In genomic region chr17:83920225-83920624, GRCm38 (mm10) we compare ENCODE assay signal across 28 mouse cellular contexts.
DNase-seq lines count a peak whose midpoint lies in the region; ATAC-seq and TF ChIP-seq lines count a peak whose summit lies in the region.
"Had no signal": no experiment of that assay in that cellular context is flagged by ENCODE, and none has a peak within 500 bp of the region (broad histone marks: within the 10 kb centered on the region; RNA-seq: fewer than 3 reads in every experiment).

No protein-coding gene starts in this region.

- H3K36me3 ChIP-seq in heart, embryonic 10.5 days = no peaks in the 10 kb centered on the region
- H3K36me3 ChIP-seq in heart, embryonic 12.5 days = no peaks in the 10 kb centered on the region
- no peaks in the 10 kb centered on the region for H3K36me3 ChIP-seq in embryonic facial prominence, embryonic 12.5 days
- H3K36me3 ChIP-seq in limb, embryonic 12.5 days = no peaks in the 10 kb centered on the region
- no peaks in the 10 kb centered on the region for H3K36me3 ChIP-seq in stomach, postnatal 0 days (ENCODE audit: control insufficient read depth, insufficient read depth, low read length)
- H3K36me3 ChIP-seq: embryonic facial prominence, embryonic 15.5 days; forebrain, embryonic 12.5 days; heart, embryonic 15.5 days; hindbrain, embryonic 10.5 days; hindbrain, embryonic 13.5 days; intestine, embryonic 15.5 days had no signal

- WGBS in heart, embryonic 10.5 days = 32% methylated on average over 4 of the region's 4 CpGs
- WGBS in heart, embryonic 12.5 days = 44% methylated on average over 4 of the region's 4 CpGs
- 28% methylated on average over 4 of the region's 4 CpGs for WGBS in embryonic facial prominence, embryonic 12.5 days
- 4% methylated on average over 4 of the region's 4 CpGs for WGBS in limb, embryonic 12.5 days
- 43% methylated on average over 4 of the region's 4 CpGs for WGBS in stomach, postnatal 0 days

- H3K4me2 ChIP-seq in heart, embryonic 12.5 days = no peak overlapping the region
- no peak overlapping the region for H3K4me2 ChIP-seq in embryonic facial prominence, embryonic 12.5 days (replicated peaks)
- no peak overlapping the region for H3K4me2 ChIP-seq in limb, embryonic 12.5 days
- H3K4me2 ChIP-seq in stomach, postnatal 0 days (replicated peaks; ENCODE audit: low read depth) = no peak overlapping the region
- H3K4me2 ChIP-seq: embryonic facial prominence, embryonic 15.5 days; forebrain, embryonic 12.5 days; heart, embryonic 15.5 days; hindbrain, embryonic 13.5 days; intestine, embryonic 15.5 days had no signal

- H3K4me3 ChIP-seq in heart, embryonic 10.5 days = no peak overlapping the region
- no peak overlapping the region for H3K4me3 ChIP-seq in heart, embryonic 12.5 days
- H3K4me3 ChIP-seq in embryonic facial prominence, embryonic 12.5 days = no peak overlapping the region
- H3K4me3 ChIP-seq in limb, embryonic 12.5 days (replicated peaks) = no peak overlapping the region
- no peak overlapping the region for H3K4me3 ChIP-seq in stomach, postnatal 0 days (ENCODE audit: low read depth, low read length)
- H3K4me3 ChIP-seq: embryonic facial prominence, embryonic 15.5 days; forebrain, embryonic 12.5 days; gastrocnemius, adult 2 months; heart, embryonic 15.5 days; hindbrain, embryonic 10.5 days; hindbrain, embryonic 13.5 days; intestine, embryonic 15.5 days had no signal

- peaks cover 48% of the 10 kb centered on the region for H3K4me1 ChIP-seq in heart, embryonic 10.5 days
- peaks cover 52% of the 10 kb centered on the region for H3K4me1 ChIP-seq in heart, embryonic 12.5 days (replicated peaks)
- H3K4me1 ChIP-seq in embryonic facial prominence, embryonic 12.5 days = peaks cover 59% of the 10 kb centered on the region
- peaks cover 72% of the 10 kb centered on the region for H3K4me1 ChIP-seq in limb, embryonic 12.5 days (replicated peaks)
- H3K4me1 ChIP-seq in stomach, postnatal 0 days (replicated peaks; ENCODE audit: control insufficient read depth, insufficient read depth) = peaks cover 15% of the 10 kb centered on the region

- TF ChIP-seq EP300 in stomach, postnatal 0 days (optimal IDR thresholded peaks at IDR 0.05) = no peak

- no peak for TF ChIP-seq CTCF in stomach, postnatal 0 days (IDR thresholded peaks at IDR 0.05; ENCODE audit: low read depth)

- 0 out of 2 replicates have a peak overlapping the region, but pooled peaks have one; percentile 22 for H3K27ac ChIP-seq in heart, embryonic 10.5 days
- H3K27ac ChIP-seq in heart, embryonic 12.5 days (ENCODE audit: poor library complexity, severe bottlenecking) = no peak overlapping the region
- H3K27ac ChIP-seq in embryonic facial prominence, embryonic 12.5 days = peak overlapping the region; percentile 42; the same call in 1 of the 2 replicates
- peak overlapping the region; percentile 78 for H3K27ac ChIP-seq in limb, embryonic 12.5 days
- no peak overlapping the region for H3K27ac ChIP-seq in stomach, postnatal 0 days (replicated peaks)
- H3K27ac ChIP-seq: forebrain, embryonic 12.5 days; gastrocnemius, adult 2 months; heart, embryonic 15.5 days; hindbrain, embryonic 10.5 days; hindbrain, embryonic 13.5 days; intestine, embryonic 15.5 days had no signal

- DNase-seq in heart, embryonic 10.5 days (ENCODE audit: low spot score) = no peak
- DNase-seq in forelimb bud, embryonic 11.5 days (ENCODE audit: low read depth, low spot score) = peak; percentile 55
- no peak for DNase-seq in cerebellum, postnatal 36 days
- no peak for DNase-seq in stomach, postnatal 0 days (ENCODE audit: low spot score)
- no peak for DNase-seq in layer of hippocampus, postnatal 14 days (ENCODE audit: low spot score in 2 of 2)
- DNase-seq: adrenal gland, adult 2 months; adrenal gland, postnatal 14 days; cerebellum, adult 18-20 months; cerebellum, adult 9-11 months; cerebellum, postnatal 25 days; gastrocnemius, postnatal 14 days; heart, adult 11 months; heart, postnatal 10 days; heart, postnatal 36 days; kidney, adult 11 months had no signal

- no peaks in the 10 kb centered on the region for H3K27me3 ChIP-seq in heart, embryonic 10.5 days (ENCODE audit: insufficient read depth, poor library complexity, severe bottlenecking)
- H3K27me3 ChIP-seq in heart, embryonic 12.5 days (replicated peaks) = no peaks in the 10 kb centered on the region
- H3K27me3 ChIP-seq in embryonic facial prominence, embryonic 12.5 days = no peaks in the 10 kb centered on the region
- H3K27me3 ChIP-seq in limb, embryonic 12.5 days = no peaks in the 10 kb centered on the region
- H3K27me3 ChIP-seq in stomach, postnatal 0 days (ENCODE audit: control insufficient read depth, insufficient read depth, low read length) = no peaks in the 10 kb centered on the region
- H3K27me3 ChIP-seq: embryonic facial prominence, embryonic 15.5 days; forebrain, embryonic 12.5 days; heart, embryonic 15.5 days; hindbrain, embryonic 13.5 days; intestine, embryonic 15.5 days had no signal

- ATAC-seq in heart, embryonic 12.5 days (ENCODE audit: insufficient number of reproducible peaks, low FRiP score) = no peak
- ATAC-seq in embryonic facial prominence, embryonic 12.5 days (ENCODE audit: insufficient number of reproducible peaks, insufficient read depth, low FRiP score, low TSS enrichment) = no peak
- no peak; the same call in 1 of the 2 replicates for ATAC-seq in limb, embryonic 12.5 days (ENCODE audit: insufficient number of reproducible peaks, insufficient read depth, low FRiP score, low TSS enrichment, low read depth)
- ATAC-seq in stomach, postnatal 0 days (ENCODE audit: low FRiP score, low TSS enrichment) = no peak
- ATAC-seq: CD4-positive, CD25-positive, alpha-beta regulatory T cell, adult 4 months; forebrain, embryonic 16.5 days; hindbrain, embryonic 16.5 days; intestine, embryonic 15.5 days had no signal

- H3K9me3 ChIP-seq in heart, embryonic 10.5 days = no peaks in the 10 kb centered on the region
- H3K9me3 ChIP-seq in heart, embryonic 12.5 days (replicated peaks) = no peaks in the 10 kb centered on the region
- no peaks in the 10 kb centered on the region for H3K9me3 ChIP-seq in embryonic facial prominence, embryonic 12.5 days
- H3K9me3 ChIP-seq in limb, embryonic 12.5 days = no peaks in the 10 kb centered on the region
- no peaks in the 10 kb centered on the region for H3K9me3 ChIP-seq in stomach, postnatal 0 days (ENCODE audit: control insufficient read depth, low read length)
- H3K9me3 ChIP-seq: embryonic facial prominence, embryonic 15.5 days; forebrain, embryonic 12.5 days; heart, embryonic 15.5 days; hindbrain, embryonic 10.5 days; hindbrain, embryonic 13.5 days; intestine, embryonic 15.5 days had no signal

- no peak overlapping the region for H3K9ac ChIP-seq in heart, embryonic 12.5 days
- H3K9ac ChIP-seq in embryonic facial prominence, embryonic 12.5 days = no peak overlapping the region
- H3K9ac ChIP-seq in limb, embryonic 12.5 days (replicated peaks) = no peak overlapping the region
- H3K9ac ChIP-seq in stomach, postnatal 0 days (ENCODE audit: low read length) = no peak overlapping the region
- H3K9ac ChIP-seq: embryonic facial prominence, embryonic 15.5 days; forebrain, embryonic 12.5 days; heart, embryonic 15.5 days; hindbrain, embryonic 13.5 days; intestine, embryonic 15.5 days had no signal

Comparison
In these comparisons a context has a peak if more than half of its experiments do, and no peak if none do; other contexts are left out.
1. H3K27ac ChIP-seq: peak in heart, embryonic 10.5 days (single experiment), embryonic facial prominence, embryonic 12.5 days (single experiment) and limb, embryonic 12.5 days (single experiment); none in heart, embryonic 12.5 days (single experiment) and stomach, postnatal 0 days (single experiment).